Mouse (Mus musculus) stomach, postnatal 0 days (tissue): Measurements from ENCODE around the gene Tia1. TPM values are rescaled to one million over a fixed set of nuclear protein-coding genes. Genes with fewer than 3 reads are reported as not detected.

Experiments used
- ATAC-seq: fragments of 200-750 bp; cut with Nextera tagmentation; 2 replicates; pipeline ENCODE4 v1.8.0; 2017; ENCODE audit not compliant: low FRiP score, low TSS enrichment
- DNase-seq: peaks from one replicate; pipeline ENCODE4 v3.0.0-alpha.2; 2016; ENCODE audit warnings: low spot score
- H3K27ac ChIP-seq: fragments of 300-500 bp; sonication (generic); replicated peaks from 2 replicates; pipeline ENCODE4 v1.5.1; 2014; ENCODE audit warnings: mild to moderate bottlenecking, control low read depth
- H3K27me3 ChIP-seq: fragments of 300-500 bp; sonication (generic); 2 replicates; pipeline ENCODE4 v1.6.1; 2014; ENCODE audit warnings: low read length; ENCODE audit not compliant: control insufficient read depth, insufficient read depth
- H3K36me3 ChIP-seq: fragments of 300-500 bp; sonication (generic); 2 replicates; pipeline ENCODE4 v1.6.1; 2014; ENCODE audit warnings: low read length, mixed read lengths; ENCODE audit not compliant: control insufficient read depth, insufficient read depth
- H3K4me1 ChIP-seq: fragments of 300-500 bp; sonication (generic); replicated peaks from 2 replicates; pipeline ENCODE4 v1.6.1; 2014; ENCODE audit warnings: antibody characterized with exemption; ENCODE audit not compliant: control insufficient read depth, insufficient read depth
- H3K4me2 ChIP-seq: fragments of 300-500 bp; sonication (generic); replicated peaks from 2 replicates; pipeline ENCODE4 v1.6.1; 2014; ENCODE audit warnings: low read depth, mild to moderate bottlenecking, control low read depth, moderate library complexity
- H3K4me3 ChIP-seq: fragments of 300-500 bp; sonication (generic); 2 replicates; pipeline ENCODE4 v1.5.1; 2014; ENCODE audit warnings: low read depth, low read length, control low read depth
- H3K9ac ChIP-seq: fragments of 300-500 bp; sonication (generic); 2 replicates; pipeline ENCODE4 v1.6.1; 2014; ENCODE audit warnings: mild to moderate bottlenecking, low read length, control low read depth, mixed read lengths
- H3K9me3 ChIP-seq: fragments of 300-500 bp; sonication (generic); 2 replicates; pipeline ENCODE4 v1.6.1; 2016; ENCODE audit warnings: low read length; ENCODE audit not compliant: control insufficient read depth
- CTCF ChIP-seq: IDR thresholded peaks from 2 replicates; pipeline ENCODE4 v1.5.1; 2016; ENCODE audit warnings: antibody characterized with exemption, low read depth, mild to moderate bottlenecking, moderate library complexity
- EP300 ChIP-seq: optimal IDR thresholded peaks from 2 replicates; pipeline ENCODE3; 2016; ENCODE audit warnings: antibody characterized with exemption
- WGBS: fragments of 180-500 bp; shearing (Covaris S2); extraction: QIAGEN DNeasy Blood & Tissue Kit; methylation state at CpG from one replicate; pipeline ENCODE4 v1.1.7; 2014; 5-methylcytosine and 5-hydroxymethylcytosine counted together
- polyA plus RNA-seq: library from polyadenylated mRNA; unstranded; fragments of >200 nt; fragmentation: Nextera tagmentation; extraction: Ambion mirVana; gene quantifications from 2 replicates; pipeline ENCODE4 v1.2.1, GENCODE M21; 2015

Tia1 gene
- polyA plus RNA-seq, 1 experiment from 2014 or later: 44.6 TPM

DNA sequence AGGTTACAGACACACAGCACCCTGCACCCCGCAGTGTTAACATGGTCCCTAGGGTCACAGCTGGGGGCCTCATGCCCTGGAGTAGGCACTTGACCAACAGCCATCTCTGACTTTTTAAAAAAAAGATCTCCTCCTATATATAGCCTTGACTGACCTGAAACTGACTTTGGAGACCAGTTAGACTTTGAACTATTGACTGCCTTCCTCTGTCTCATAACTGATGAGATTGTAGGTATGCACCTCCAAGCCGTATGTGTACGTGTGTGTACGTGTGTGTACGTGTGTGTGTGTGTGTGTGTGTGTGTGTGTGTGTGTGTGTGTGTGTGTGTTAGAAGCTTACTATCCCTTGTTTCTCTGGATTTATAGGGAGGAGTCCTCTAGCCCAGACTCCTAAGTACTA, 77.9 kb downstream of the Tia1 start:
- Histone ChIP-seq H3K4me1 (no peaks in the 10 kb centered on the region), H3K9me3 (no peaks in the 10 kb centered on the region), H3K36me3 (no peaks in the 10 kb centered on the region), H3K4me2 (no peak overlapping the region), H3K27me3 (no peaks in the 10 kb centered on the region), H3K27ac (no peak overlapping the region), H3K4me3 (no peak overlapping the region), H3K9ac (no peak overlapping the region)
- DNase-seq (no peak), ATAC-seq (peak; percentile 66; the same call in 1 of the 2 replicates)
- TF ChIP-seq EP300 (no peak), CTCF (no peak)
- 74% methylated on average over 5 of the region's 5 CpGs for WGBS

Other genes starting within 250 kb of the Tia1 start
- 8.7 and 9.1 TPM in 2 replicates for gene Tgfa, start 209.0 kb upstream of the Tia1 start, polyA plus RNA-seq
- 72.1 and 74.8 TPM in 2 replicates for gene Fam136a, start 38.6 kb upstream of the Tia1 start, polyA plus RNA-seq
- 242 and 277 TPM in 2 replicates for gene Snrpg, start 32.9 kb upstream of the Tia1 start, polyA plus RNA-seq
- gene Pcyox1, start 7.1 kb upstream of the Tia1 start, polyA plus RNA-seq: 93.8 and 94.8 TPM in 2 replicates
- gene Gm44790, start 22.4 kb downstream of the Tia1 start, polyA plus RNA-seq: not detected in 2 replicates
- gene C87436, start 34.2 kb downstream of the Tia1 start, polyA plus RNA-seq: 15.0 and 16.4 TPM in 2 replicates
- gene Pcbp1, start 122.1 kb downstream of the Tia1 start, polyA plus RNA-seq: 331 and 337 TPM in 2 replicates
- 2,145 and 2,418 TPM in 2 replicates for gene Asprv1, start 223.9 kb downstream of the Tia1 start, polyA plus RNA-seq